Mouse (Mus musculus) hindbrain, embryonic 11.5 days (tissue): ENCODE results near the gene Hagh. TPM values are rescaled to one million over a fixed set of nuclear protein-coding genes. Genes with fewer than 3 reads are reported as not detected.

Source experiments
- ATAC-seq: fragments of 200-750 bp; cut with Nextera tagmentation; 2 replicates; pipeline ENCODE4 v1.8.0; 2017; ENCODE audit warnings: mild to moderate bottlenecking, moderate TSS enrichment, moderate library complexity; ENCODE audit not compliant: low FRiP score
- DNase-seq: peaks from one replicate; pipeline ENCODE4 v3.0.0-alpha.2; 2015; ENCODE audit warnings: low spot score
- H3K27ac ChIP-seq: fragments of 300-500 bp; sonication (generic); 2 replicates; pipeline ENCODE4 v1.5.1; 2014; ENCODE audit warnings: mild to moderate bottlenecking, low read depth, low read length
- H3K27me3 ChIP-seq: fragments of 300-500 bp; sonication (generic); 2 replicates; pipeline ENCODE4 v1.6.1; 2014; ENCODE audit warnings: mild to moderate bottlenecking, low read length, moderate library complexity, mixed read lengths; ENCODE audit not compliant: control insufficient read depth, insufficient read depth
- H3K36me3 ChIP-seq: fragments of 300-500 bp; sonication (generic); 2 replicates; pipeline ENCODE4 v1.6.1; 2014; ENCODE audit warnings: mild to moderate bottlenecking, low read length, moderate library complexity, mixed read lengths; ENCODE audit not compliant: control insufficient read depth, insufficient read depth
- H3K4me1 ChIP-seq: fragments of 300-500 bp; sonication (generic); replicated peaks from 2 replicates; pipeline ENCODE4 v1.6.1; 2014; ENCODE audit warnings: low read length, mixed read lengths; ENCODE audit not compliant: control insufficient read depth, insufficient read depth
- H3K4me2 ChIP-seq: fragments of 300-500 bp; sonication (generic); replicated peaks from 2 replicates; pipeline ENCODE4 v1.6.1; 2014; ENCODE audit warnings: mild to moderate bottlenecking, low read depth, low read length
- H3K4me3 ChIP-seq: fragments of 300-500 bp; sonication (generic); 2 replicates; pipeline ENCODE4 v1.5.1; 2014; ENCODE audit warnings: low read depth, low read length
- H3K9ac ChIP-seq: fragments of 300-500 bp; sonication (generic); 2 replicates; pipeline ENCODE4 v1.6.1; 2014; ENCODE audit warnings: low read depth, low read length
- H3K9me3 ChIP-seq: fragments of 300-500 bp; sonication (generic); 2 replicates; pipeline ENCODE4 v1.6.1; 2016; ENCODE audit warnings: low read length; ENCODE audit not compliant: control insufficient read depth
- WGBS: fragments of 180-500 bp; shearing (Covaris S2); extraction: QIAGEN DNeasy Blood & Tissue Kit; methylation state at CpG from one replicate; pipeline ENCODE4 v1.1.7; 2014; 5-methylcytosine and 5-hydroxymethylcytosine counted together
- polyA plus RNA-seq: library from polyadenylated mRNA; unstranded; fragments of >200 nt; fragmentation: Nextera tagmentation; extraction: Ambion mirVana; gene quantifications from 2 replicates; pipeline ENCODE4 v1.2.1, GENCODE M21; 2014

Gene Hagh
- polyA plus RNA-seq, 1 experiment from 2014 or later, result 31.5 TPM

DNA sequence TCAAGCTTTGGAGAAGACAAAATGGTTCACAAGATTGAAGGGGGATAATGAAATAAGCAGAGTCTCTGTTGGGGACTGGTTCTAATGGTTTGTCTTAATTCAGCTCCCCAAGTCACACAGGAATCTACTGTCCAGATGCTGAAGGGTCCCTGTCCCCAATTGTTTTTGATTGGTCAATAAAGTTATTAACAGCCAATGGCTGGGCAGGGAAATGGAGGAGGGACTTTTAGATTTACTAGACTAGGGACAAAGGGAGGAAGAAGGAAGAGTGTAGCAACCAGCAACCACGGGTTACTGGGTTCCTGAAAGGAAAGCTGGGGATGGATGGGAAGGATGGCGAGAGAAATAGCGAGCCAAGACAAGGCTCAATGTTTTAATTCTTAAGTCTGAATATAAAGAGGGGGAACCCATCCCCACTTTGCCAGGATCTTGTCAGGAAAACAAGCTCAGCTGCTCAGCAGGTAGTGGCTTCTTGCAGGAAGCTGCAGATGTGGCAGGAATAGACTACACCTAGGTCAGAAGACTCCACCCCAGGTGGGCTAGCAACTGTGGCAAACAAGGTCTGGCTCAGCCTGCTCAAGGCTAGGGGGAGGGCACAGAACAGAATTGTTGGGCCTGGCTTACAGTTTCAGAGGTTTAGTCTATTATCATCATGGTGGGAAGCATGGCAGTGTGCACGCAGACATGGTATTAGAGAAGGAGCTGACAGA, 33.9 kb downstream of the Hagh start:
- Histone ChIP-seq H3K36me3 (no peaks in the 10 kb centered on the region), H3K9ac (no peak overlapping the region), H3K4me2 (no peak overlapping the region), H3K4me1 (no peaks in the 10 kb centered on the region), H3K4me3 (no peak overlapping the region), H3K27me3 (no peaks in the 10 kb centered on the region), H3K27ac (no peak overlapping the region), H3K9me3 (no peaks in the 10 kb centered on the region)
- DNase-seq (no peak), ATAC-seq (no peak)
- 51% methylated on average over 4 of the region's 4 CpGs for WGBS

DNA sequence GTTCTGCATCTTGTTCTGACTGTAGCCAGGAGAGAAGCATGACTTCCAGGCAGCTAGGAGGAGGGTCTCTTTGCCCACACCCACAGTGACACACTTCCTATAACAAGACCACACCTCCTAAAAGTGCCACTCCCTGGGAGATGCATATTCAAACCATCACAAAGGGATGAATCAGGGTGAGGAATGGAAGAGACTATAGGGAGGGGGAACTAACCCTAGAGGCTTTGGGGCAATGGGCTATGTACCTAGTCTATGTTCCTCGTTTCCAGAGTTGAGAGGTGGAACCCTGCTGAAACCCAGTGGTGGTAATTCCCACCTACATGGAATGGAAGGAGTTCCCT, 34.4 kb downstream of the Hagh start:
- Histone ChIP-seq H3K9ac (no peak overlapping the region), H3K4me3 (no peak overlapping the region), H3K27ac (no peak overlapping the region), H3K9me3 (no peaks in the 10 kb centered on the region), H3K4me1 (no peaks in the 10 kb centered on the region), H3K27me3 (no peaks in the 10 kb centered on the region), H3K36me3 (no peaks in the 10 kb centered on the region), H3K4me2 (no peak overlapping the region)
- ATAC-seq, result no peak
- 67% methylated on average over 1 of the region's 1 CpGs for WGBS
- DNase-seq, result no peak

DNA sequence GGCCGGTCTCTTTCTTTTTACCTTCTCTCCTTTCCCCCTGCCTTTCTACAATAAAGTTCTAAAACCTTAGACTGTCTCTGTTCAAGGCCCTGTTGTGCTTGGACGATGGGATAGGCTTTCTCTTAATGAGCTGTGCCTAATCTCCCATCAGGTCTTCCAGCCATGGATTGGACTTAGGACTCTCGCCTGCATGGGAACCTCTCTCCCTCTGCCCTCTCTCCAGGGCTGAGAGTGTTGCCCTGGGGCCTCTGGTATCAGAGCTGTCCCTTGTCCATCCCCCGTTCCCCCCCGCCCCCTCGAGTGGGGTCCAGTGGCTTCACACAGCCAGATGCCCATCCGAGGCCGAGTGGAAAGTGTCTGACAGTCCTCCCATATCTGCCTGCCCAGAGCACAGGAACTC, 35.0 kb downstream of the Hagh start:
- Histone ChIP-seq H3K4me3 (no peak overlapping the region), H3K4me1 (no peaks in the 10 kb centered on the region), H3K36me3 (no peaks in the 10 kb centered on the region), H3K9ac (no peak overlapping the region), H3K9me3 (no peaks in the 10 kb centered on the region), H3K27ac (no peak overlapping the region), H3K4me2 (no peak overlapping the region), H3K27me3 (no peaks in the 10 kb centered on the region)
- no peak for ATAC-seq
- 76% methylated on average over 8 of the region's 8 CpGs for WGBS
- DNase-seq, result no peak

- no peaks in the 10 kb centered on the region for H3K27me3 ChIP-seq
- ATAC-seq (no peak), DNase-seq (no peak)
- H3K4me2 ChIP-seq, result no peak overlapping the region
- no peak overlapping the region for H3K27ac ChIP-seq
- no peaks in the 10 kb centered on the region for H3K9me3 ChIP-seq
- H3K4me1 ChIP-seq, result no peaks in the 10 kb centered on the region
- H3K4me3 ChIP-seq, result no peak overlapping the region
- WGBS, result 60% methylated on average over 10 of the region's 10 CpGs
- no peaks in the 10 kb centered on the region for H3K36me3 ChIP-seq
- no peak overlapping the region for H3K9ac ChIP-seq
Observed at GRCm38 (mm10) chr17:24877336-24878116, 37.6 kb downstream of the Hagh start.

DNA sequence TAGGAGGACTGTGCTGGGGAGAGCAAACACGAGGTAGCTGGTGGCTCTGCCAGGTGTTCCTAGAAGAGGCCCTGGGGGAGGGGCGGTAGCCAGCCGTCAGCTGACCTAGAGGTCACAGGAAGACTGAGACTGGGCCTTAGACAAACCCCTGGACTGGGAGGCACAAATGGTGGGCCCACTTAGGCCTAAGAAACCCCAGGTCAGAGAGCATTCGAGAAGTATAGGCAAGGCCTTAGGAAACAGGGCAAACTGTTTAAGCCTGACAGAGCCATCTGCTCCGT, 38.1 kb downstream of the Hagh start:
- Histone ChIP-seq H3K4me3 (no peak overlapping the region), H3K36me3 (no peaks in the 10 kb centered on the region), H3K9me3 (no peaks in the 10 kb centered on the region), H3K27me3 (no peaks in the 10 kb centered on the region), H3K9ac (no peak overlapping the region), H3K4me1 (no peaks in the 10 kb centered on the region), H3K27ac (no peak overlapping the region), H3K4me2 (no peak overlapping the region)
- WGBS, result 37% methylated on average over 5 of the region's 5 CpGs
- ATAC-seq (no peak), DNase-seq (no peak)

DNA sequence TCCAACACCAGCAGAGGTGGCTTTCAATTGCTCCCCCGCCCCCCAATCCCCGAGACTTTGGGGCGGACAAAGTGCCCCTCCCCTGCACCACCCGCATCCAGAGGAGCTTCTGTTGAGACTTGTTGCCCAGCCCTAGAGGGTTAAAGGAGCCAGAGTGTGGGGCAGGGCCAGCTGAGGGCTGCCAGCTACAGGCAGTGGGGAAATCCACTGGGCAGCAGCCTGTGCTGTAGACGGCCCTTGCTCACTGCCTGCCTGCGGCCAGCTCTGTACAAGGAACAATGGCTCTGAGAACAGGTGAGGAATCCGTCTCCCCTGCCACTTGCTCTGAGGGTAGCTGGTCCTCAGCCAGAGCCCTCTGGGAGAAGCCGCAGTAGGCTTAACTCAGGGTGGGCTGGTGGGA, 38.6 kb downstream of the Hagh start:
- Histone ChIP-seq H3K36me3 (no peaks in the 10 kb centered on the region), H3K27me3 (no peaks in the 10 kb centered on the region), H3K4me3 (no peak overlapping the region), H3K4me2 (no peak overlapping the region), H3K4me1 (no peaks in the 10 kb centered on the region), H3K27ac (no peak overlapping the region), H3K9me3 (no peaks in the 10 kb centered on the region), H3K9ac (no peak overlapping the region)
- DNase-seq (no peak), ATAC-seq (no peak)
- WGBS, result 81% methylated on average over 8 of the region's 8 CpGs

DNA sequence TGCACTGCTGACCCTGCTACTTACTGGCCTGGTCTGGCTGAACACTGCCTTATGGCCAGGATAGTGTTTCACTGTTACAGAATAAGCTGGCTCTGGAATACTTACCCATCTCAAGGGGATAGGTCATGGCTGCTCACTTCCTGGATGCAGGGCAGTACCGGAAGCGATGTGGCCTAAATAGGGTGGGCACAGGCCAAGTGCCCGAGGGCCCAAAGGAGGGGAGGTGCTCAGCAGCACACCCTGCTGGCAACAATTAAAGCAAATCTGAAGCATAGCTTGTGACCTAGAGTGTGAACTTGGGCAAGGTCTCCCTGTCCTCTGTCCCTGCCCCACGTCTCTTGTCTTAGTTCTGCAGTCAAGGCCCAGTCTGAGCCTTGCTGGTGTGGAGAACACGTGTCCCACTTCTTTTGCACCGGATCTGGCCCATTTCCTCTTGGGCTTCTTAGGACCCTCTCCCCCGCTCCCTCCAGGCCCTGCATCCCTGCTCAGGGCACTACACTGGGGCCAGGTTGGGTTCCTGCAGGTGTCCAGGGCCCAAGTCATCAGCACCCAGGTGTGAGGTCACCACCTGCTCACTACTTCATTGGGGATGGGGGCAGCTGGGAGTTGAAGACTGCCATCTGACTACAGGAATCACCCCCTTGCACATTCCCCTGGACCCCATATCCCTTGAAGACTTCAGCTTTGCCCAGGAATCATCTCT, 41.9 kb downstream of the Hagh start:
- 48% methylated on average over 7 of the region's 7 CpGs for WGBS
- H3K27ac ChIP-seq, result no peak overlapping the region
- no peak overlapping the region for H3K9ac ChIP-seq
- H3K9me3 ChIP-seq, result no peaks in the 10 kb centered on the region
- peaks cover 6% of the 10 kb centered on the region; the same call in 1 of the 2 replicates for H3K4me1 ChIP-seq
- ATAC-seq (no peak), DNase-seq (peak; percentile 57)
- no peak overlapping the region for H3K4me3 ChIP-seq
- H3K36me3 ChIP-seq, result no peaks in the 10 kb centered on the region
- no peak overlapping the region for H3K4me2 ChIP-seq
- no peaks in the 10 kb centered on the region for H3K27me3 ChIP-seq

GRCm38 (mm10) chr17:24884391-24884790, 44.4 kb downstream of the Hagh start:
- DNase-seq, result no peak
- H3K27me3 ChIP-seq, result no peaks in the 10 kb centered on the region
- H3K9me3 ChIP-seq, result no peaks in the 10 kb centered on the region
- no peak overlapping the region for H3K4me2 ChIP-seq
- H3K4me1 ChIP-seq, result peaks cover 8% of the 10 kb centered on the region; the same call in 1 of the 2 replicates
- H3K27ac ChIP-seq, result no peak overlapping the region
- H3K36me3 ChIP-seq, result no peaks in the 10 kb centered on the region
- no peak overlapping the region for H3K9ac ChIP-seq
- no peak overlapping the region for H3K4me3 ChIP-seq
- 86% methylated on average over 6 of the region's 6 CpGs for WGBS
- no peak for ATAC-seq
